1 mouse cellular context compared by ENCODE assay signal in genomic region chr6:116632129-116632528, GRCm38 (mm10).
A peak's percentile ranks its signal among the peaks of the same experiment; 100 is the strongest.
TF ChIP-seq lines count a peak whose summit lies in the region.

No protein-coding gene starts in this region.

TF ChIP-seq in CH12.LX, 34 proteins besides CTCF, POLR2A, EP300 and RAD21 (continued from another document):
- peak; percentile 45; the same call in 1 of the 2 replicates for TF ChIP-seq ELF1 (IDR thresholded peaks at IDR 0.05; ENCODE audit: low read depth, low read length)
- TF ChIP-seq CHD2 (IDR thresholded peaks at IDR 0.05; ENCODE audit: low read length), result no peak
- TF ChIP-seq SIN3A (IDR thresholded peaks at IDR 0.05; ENCODE audit: low read length), result 0 out of 2 replicates have a peak, but pooled peaks have one; percentile 48
- peak; percentile 26; the same call in 1 of the 2 replicates for TF ChIP-seq NELFE (IDR thresholded peaks at IDR 0.05; ENCODE audit: low read depth, low read length)
- TF ChIP-seq ZC3H11A (IDR thresholded peaks at IDR 0.05; ENCODE audit: low read depth, low read length), result no peak
